Mouse (Mus musculus) cerebellum, postnatal 10 days (tissue): Measurements from ENCODE around the gene Trim54.

ENCODE experiments used
- DNase-seq, 2 experiments: peaks; one replicate each; pipeline ENCODE4 v3.0.0; 2021; ENCODE audit warnings: mixed read lengths in 2 of 2

The Trim54 gene

DNA sequence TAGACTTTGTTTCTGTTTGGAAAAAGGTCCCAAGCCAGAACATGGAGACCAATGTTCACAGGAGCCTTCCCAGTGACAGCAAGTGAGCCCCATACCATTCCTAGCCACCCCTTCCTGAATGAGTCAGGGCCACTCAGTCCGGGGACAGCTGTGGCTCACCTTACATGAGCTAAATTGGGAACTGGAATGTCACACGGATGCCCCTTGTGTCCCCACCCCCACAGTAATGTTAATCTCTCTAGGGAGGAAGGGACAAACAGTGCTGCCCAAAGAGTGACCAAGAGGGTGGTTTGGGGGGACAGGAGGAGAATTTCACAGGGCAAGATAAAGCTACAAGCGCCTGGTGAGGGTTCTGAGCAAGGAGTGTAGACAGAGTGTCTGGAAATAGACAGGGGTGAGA is at the start of gene Trim54:
Gene Trim54 (plus strand): TSS at position 359 of the 400 bp plus-strand sequence.
- no peak for DNase-seq

DNA sequence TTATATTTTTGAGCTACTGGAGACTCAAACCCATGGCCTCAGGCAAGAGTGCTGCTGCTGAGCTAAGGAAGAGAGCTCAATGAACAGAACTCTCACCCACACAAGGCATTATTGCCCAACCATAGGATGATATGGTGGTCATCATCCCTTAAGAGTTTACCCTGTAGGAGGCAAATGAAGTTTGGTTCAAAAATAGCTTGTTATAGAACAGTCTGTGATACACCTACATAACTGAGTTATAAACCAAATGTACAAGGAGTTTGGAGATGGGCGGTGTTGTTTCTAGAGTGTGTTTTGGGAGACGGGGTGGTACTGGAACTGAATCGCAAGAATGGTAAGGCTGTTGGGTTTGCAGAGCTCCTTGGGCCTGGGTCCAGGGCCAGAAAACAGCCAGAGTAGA is 46.7 kb upstream of the Trim54 start:
- DNase-seq: no peak

DNA sequence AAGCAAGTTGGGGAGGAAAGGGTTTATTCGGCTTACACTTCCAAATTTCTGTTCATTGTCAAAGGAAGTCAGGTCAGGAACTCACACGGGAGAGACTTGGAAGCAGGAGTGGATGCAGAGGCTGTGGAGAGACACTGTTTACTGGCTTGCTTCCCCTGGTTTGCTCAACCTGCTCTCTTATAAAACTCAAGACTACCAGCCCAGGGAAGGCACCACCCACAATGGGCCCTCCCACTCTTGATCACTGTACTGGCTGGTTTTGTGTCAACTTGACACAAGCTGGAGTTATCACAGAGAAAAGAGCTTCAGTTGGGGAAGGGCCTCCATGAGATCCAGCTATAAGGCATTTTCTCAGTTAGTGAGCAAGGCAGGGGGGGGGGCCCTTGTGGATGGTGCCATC is 45.5 kb upstream of the Trim54 start:
- DNase-seq: no peak

DNA sequence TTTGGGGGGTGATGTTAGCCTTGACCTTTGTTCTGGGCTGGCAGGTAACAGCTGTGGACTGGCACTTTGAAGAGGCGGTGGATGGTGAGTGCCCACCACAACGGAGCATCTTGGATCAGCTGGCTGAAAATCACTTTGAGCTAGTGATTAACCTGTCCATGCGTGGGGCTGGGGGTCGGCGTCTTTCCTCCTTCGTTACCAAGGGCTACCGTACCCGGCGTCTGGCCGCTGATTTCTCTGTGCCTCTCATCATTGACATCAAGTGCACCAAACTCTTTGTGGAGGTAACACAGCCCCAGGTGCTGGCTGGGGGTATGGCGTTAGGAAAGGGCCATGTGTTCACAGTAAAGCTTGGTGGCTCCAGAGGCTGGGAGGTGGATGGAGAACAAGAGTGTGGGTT is 44.7 kb upstream of the Trim54 start:
- no peak for DNase-seq

DNA sequence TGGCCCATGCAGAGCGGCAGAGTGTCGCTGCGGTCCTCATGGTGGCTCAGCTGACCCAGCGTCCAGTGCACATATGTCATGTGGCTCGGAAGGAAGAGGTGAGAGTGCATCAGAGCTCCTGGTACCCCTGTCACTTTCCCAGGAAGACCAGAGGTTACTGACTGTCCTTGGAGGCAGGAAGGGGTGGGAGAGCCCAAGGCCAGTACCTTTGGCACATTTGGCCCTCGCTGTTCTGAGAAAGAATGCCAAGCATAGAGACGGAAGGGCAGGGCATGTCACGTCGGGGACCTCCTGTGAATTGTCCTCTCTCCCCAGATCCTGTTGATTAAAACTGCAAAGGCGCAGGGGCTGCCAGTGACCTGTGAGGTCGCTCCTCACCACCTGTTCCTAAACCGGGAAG is 43.3 kb upstream of the Trim54 start:
- DNase-seq: no peak

DNA sequence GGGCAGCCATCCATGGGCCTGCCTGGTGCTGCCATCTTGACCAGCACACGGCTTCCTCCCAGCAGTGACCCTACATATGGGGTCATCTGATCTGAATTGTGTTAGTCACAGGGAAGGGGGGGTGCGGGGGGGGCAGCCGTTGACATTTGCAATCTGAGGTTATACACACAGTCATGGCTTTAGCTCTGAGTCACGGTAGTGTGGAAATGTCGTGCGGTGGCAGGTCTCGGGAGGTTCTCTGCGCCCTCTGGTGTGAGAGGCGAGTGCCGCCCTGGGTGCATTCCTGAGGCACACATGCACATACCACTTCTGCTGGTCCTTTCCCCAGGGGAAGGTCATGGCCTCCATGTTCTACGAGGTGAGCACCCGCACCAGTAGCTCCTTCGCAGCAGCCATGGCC is 40.2 kb upstream of the Trim54 start:
- DNase-seq: no peak

DNA sequence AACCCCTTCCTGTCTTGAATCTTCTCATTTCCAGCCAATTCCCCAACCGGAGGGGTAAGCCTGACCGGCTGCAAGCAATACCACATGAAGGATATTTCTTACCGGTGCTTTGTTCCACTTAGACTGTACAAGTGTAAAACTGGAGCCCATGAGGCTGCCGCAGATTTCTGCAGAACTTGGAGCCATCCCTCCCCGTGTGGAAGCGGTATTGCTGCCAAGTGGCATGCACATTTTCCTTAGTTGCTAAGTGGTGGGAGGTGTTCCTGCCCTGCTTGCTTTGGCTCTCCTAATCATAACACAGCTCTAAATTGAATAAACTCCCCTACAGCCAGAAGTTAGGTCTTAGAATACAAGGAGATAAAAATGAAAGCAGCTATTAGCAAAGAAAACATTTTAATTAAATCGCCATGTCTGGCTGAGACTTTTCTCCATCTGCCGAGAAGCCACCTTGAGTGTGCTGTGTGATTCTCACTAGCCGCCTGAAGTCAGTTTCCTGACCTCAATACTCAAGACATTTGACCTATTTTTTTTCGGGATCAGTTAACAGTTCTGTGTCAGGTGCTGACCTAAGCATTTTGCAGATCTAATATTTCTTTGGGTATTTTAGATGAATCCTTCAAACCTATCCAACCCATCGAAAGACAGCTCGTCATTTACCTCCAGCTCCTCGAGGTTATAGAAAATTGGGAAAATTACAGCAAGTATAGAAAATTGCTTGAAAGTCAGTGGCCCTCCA is 36.3 kb upstream of the Trim54 start:
- peak; percentile 48 to 52 for DNase-seq

DNA sequence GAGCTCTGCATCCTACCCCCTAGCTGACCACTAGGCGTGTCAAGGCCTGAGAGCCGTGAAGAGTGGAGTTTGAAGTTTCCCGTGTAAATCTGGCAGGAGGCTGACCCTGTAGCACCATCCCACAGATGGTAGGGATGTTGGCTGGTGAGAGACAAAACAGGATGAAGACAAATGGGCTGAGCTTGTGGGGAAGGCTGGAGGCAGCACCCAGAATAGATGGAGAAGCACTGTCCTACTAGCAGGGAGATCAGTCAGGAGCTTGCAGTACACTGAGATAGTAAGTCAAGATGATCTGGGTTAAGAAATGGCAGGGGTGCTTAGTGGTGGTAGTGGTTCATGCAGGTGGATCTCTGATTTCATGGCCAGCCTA is 35.7 kb upstream of the Trim54 start:
- no peak for DNase-seq

DNA sequence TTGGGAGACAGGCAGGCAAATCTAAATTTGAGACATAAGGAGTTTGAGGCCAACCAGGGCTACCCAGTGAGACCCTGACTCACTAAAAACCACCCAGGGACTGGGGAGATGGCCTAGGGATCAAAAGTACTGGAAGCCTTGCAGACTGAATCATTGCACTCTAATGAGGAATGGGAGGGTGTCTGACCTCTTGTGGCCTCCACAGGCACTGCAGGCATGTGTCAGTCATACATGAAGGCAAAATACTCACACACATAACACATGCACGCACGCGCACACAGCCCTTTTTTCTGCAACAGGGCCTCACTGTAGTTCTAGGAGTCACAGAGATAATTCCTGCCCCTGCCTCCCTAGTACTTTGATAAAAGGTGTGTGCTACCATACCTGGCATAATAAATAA is 35.1 kb upstream of the Trim54 start:
- DNase-seq: peak; percentile 74 to 76

DNA sequence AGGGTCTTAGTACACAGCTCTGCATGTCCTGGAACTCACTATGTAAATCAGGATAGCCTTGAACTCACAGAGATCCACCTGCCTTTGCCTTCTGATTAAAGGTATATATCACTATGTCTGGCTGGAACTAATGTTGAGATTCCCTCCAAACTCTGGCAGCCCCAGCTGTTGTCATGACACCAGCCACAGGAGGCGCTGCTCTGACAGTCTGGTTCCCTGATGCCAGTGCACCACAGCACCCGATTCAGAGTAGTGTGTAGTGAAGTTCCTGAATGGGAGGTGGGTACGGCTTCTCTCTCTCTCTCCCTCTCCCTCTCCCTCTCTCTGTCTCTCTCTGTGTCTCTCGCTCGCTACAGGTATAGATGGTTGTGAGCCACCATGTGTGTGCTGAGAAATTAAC is 34.2 kb upstream of the Trim54 start:
- DNase-seq: peak; percentile 78 to 84

DNA sequence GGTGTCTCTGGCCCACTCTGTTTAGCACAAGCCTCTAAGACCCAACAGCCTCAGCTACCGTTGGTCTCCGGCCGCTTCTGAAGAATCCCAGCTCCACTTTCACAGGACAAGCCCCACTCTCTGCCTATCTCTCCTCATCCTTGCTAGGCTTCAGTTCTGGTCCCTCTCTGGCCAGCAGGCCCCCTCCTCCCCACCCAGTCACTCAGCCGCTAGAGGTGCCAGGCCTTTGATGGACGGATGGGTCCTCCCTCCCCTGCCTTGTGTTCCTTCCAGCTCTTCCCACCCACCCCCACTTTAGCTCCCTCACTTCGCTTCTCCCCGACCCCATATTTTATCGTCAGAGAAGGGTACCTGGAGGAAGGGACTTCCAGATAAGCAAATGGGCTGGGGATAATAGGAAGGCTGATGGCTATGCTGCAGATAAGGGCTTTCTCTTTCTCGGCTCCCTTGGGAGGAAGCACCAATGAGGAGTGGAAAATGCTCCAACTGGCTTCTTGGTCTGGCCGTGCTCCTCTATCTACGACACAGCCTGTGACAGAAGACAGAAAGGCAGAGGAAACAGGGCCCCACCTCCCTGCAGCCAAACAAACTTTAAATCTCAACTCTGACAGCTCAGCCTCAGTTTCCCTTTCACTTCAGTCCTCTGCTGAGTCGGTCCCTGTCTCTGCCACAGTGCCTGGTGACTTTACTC is 33.4 kb upstream of the Trim54 start:
- DNase-seq: no peak

DNA sequence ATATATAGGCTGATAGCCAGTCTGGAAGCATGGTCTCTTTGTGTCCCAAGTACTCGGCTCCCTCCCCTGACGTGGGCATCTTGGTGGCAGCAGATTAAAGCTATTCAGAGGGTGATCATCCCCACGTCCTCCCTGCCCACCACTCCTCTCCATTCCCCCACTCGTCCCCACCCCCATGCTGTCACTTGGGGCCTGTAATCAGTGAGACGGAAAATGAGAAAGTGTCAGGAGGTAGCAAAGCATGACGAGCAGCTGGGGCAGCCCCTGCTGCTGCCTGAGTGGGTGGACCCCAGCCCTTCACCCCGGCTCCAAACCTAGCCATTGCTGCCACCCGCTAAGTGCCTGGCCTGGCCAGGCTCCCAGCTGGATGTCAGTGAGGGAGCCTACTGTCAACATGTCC is 32.6 kb upstream of the Trim54 start:
- peak; percentile 36 to 38 for DNase-seq

DNA sequence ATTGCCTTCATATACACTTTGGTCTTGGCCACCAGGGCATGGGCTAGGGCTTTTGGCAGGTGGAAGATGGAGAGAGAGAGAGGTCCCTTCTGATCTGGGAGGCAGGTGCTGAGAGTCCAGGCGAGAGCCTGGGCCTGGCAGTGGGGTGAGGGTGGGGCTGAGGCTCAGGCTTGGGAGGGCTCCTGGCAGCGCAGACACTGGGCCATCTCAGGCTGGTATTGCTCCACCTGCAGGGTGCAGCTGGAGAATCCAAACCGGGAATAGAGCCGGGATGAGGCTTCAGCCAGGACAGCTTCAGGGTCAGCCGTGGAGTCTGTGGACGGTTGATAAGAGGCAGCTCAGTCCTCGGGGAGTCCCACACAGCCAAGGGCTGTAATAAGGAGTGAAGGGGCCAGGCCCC is 29.9 kb upstream of the Trim54 start:
- DNase-seq: peak in 1 of 2 experiments; percentile 33

DNA sequence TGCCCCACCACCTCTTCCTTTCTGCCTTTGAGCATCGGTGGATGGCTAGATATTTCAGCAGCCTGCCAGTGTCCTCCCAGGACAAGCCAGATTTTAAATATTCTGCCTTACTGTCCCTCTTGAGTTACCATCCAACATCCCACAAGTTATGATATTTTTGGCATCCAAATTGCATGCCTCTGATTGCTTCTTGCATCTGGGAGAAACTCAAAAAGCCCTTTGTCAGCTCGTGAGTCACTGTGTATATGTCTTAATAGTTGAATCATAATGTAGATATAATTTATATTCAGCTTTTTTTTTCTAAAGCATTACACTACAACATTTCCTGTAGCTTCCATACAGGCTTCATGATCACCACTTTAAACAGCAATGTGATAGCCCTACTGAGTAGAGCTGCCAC is 29.4 kb upstream of the Trim54 start:
- DNase-seq: no peak

DNA sequence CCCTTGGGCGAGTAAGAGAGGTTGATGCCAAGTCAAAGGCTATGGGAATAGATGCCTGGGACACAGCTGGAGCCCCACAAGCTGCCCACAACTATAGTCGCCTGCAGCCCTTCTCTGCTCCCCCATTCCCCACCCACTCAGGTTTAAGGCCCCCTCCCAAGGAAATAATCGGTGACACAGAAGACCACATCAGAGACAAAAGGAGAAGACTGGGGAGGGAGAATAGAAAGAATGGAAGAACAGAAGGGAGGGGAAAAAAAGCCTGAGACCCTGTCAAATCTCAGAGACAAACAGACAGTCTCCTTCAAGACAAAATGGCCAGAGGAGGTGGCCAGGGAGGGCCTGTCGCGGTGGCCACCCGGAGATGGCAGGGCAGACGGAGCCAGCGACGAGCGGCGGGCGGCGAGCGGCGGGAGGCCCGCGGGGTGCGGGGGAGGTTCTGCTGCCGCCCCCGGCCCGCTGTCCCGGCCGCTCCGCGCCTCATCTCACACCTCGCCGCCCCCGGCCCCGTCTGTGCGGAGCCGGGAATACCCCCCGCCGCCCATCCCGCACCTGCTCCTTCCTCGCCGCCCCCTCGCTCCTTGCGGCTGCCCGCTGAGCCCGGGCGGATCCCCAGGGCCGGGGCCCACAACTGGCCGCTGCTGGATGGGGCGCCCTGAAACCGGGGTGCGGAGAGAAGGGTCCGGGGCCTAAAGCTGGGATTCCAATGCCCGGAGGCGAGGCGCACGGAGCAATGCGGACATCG is 24.1 kb upstream of the Trim54 start:
- no peak for DNase-seq

DNA sequence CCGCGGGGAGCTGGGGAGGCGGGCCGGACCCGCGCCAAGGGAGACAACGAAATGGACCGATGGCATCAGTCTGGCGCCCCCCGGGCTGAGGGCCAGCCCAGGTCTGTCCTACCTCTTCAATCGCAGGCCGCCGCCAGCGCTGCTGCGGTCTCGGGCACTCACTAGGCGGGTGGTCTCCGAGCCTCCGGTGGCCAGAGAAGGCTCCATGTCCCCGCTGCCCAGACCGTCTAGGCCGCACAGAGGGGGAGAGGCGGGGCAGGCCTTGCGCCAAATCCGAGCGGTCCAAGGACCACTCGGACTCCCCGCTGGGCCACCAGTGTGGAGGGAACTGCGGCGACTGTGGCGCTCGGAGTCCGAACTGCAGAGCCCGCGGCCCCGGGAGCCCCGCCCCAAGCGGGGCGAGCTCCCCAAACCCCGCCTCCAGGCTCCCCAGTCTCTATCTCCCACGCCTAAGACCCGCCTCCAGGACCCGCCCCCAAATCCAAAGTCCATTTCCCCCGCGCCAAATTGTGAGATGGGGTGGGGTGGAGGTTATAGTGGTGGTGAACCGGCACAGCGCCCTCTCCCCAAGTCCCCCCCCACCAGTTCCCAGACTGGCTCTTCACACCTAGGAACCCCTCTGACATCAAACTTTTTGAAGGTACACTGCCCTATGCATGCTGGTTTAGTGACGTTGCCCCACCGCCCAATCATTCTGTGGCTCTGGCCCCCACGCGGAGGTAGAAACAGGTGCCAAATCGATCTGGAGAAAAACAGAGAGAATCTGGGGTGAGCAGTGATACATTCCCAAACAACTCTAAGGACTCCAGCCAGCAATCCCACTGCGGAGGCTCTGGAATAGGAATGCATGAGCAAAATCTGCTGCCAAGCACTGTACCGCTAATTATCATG is 23.1 kb upstream of the Trim54 start:
- DNase-seq: peak; percentile 53 to 59

DNA sequence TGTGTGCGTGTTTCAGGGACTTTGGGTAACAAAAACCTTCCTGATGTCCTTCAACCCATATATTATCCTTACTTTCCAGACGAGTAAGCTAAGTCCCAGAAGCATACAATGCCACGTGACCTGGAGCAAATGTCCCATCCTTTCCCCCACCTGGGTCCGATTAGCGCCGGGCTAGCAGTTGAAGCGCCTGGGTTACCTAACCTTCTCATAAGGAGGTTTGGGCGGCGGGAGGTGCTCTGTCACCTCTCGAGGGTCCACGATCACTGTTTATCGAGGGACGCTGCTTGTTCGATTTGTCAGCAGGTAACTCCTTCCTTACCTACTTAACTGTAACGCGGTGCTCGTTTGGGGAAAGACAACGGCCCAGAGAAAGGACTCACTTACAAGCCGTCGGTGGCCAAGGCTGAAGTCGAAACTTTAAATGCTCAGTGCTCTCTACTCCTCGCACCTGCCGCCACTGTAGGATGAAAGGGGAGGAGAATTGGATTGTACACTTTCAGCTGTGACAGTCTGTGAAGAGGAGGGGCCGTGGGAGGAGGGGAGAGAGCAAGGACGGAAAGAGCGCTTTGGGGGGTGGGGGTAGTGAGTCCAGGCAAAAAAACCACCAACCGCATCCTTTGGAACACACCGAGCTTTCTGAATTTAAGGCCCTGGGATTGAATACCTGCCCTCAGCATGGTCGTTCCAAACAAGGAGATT is 22.3 kb upstream of the Trim54 start:
- no peak for DNase-seq

DNA sequence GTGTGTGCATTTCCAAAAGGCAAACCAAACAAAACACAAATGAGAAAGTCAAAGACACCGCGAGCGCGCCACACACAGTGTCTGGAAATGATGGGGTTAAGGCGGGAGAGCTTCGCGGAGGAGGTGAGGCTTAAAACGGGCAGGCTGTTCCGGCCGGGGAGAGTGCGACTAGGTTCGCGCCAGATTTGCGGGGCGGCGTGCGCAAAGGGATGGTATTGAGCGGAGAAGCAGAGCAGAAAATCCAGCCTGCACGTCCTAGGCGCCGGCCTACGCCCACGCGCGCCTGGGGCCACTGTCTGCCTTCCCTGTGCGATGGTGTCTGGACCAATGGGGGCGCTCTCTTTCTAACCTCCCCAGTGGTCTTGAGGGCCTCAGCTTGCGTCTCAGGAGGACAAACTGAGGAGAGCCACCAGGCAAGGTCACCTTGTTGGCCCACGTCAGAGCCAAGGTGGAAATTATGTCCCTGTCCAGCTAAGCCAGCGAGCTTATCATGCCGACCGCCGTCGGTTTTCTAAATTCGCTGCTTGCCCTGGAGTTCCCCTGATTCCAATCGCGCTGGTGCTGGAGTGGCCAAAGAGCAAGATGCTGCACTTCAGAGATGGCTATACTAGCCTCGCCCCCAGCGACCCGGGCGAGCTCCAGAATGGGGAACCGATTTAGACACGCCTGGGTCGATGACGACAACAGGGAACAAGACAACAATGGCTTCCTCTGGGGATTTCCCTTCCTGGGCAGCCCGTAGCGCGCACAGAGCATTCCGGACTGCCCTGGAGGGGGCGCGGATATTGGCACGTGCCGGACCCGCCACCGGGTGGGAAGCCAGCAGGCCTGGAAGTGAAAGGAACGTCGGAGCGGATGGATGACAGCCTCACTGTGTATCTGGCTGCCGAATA is 21.5 kb upstream of the Trim54 start:
- DNase-seq: peak; percentile 48 to 54

DNA sequence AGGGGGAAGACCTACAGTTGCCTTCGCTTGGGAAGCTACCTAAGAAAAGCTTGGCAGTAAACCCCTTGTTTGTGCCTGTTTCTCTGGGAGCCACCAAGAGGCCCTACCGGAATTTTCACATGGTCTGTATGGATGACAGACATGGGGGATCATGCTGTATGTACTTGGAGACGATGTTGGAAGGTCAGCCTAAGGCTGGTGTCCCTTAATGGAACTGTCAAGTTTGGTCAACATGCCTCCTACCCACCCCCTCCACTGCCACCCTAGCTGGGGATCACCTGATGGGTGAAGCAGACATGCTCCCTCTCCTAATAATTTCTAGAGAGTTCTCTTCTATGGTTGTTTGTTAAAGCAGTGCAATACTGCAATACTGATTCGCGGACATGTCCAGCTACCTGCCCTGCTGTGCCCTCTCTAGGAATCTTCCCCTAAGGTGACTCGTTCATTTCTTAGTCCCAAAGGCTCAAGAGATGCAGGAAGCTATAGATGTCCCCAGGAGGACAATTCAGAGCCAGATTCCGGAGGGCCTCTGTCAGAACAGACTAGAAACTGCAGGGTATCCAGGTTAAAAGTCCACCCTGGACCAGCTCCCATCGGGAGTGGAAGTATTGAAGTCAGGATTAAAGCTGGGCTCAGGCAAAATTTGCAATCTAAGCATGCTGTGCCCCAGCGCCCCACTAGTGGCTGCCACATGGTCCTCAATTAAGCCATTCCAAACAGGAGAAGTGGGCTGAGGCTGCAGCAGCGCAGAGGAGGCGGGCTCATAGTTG is 20.6 kb upstream of the Trim54 start:
- DNase-seq: peak in 1 of 2 experiments; percentile 21

DNA sequence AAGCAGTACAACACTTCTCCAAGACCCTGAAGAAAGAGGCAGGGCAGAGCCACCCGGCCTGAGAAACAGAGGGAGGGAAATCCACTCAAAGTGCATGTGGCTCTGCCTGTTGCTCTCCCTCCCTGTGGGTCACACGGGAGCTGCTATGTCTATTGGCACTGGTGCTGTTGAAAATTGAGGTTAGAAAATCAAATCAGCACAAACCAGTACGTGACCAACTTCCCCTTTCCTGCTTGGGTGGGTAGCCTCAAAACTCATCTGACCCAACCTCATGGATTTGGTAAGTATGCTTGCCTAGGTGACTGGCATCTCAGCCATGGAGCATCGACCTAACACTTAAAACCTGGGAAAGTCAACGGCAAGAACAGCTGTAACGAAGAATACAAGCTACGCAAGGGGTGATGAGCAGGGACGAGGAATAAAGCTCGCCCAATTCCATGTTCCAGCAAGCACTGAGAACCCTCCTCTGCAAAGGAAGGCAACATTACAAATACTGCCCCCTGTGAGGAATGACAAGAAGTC is 10.6 kb upstream of the Trim54 start, which contains the start of gene Dnajc5g:
Gene Dnajc5g (plus strand): TSS at position 472 of the 522 bp plus-strand sequence.
- no peak for DNase-seq
